Mouse (Mus musculus) adrenal gland, postnatal 0 days (tissue): ENCODE results near the gene A630089N07Rik. TPM values are rescaled to one million over a fixed set of nuclear protein-coding genes. Genes with fewer than 3 reads are reported as not detected.

Experiments used
- polyA plus RNA-seq: library from polyadenylated mRNA; unstranded; fragments of >200 nt; fragmentation: Nextera tagmentation; extraction: Ambion mirVana; gene quantifications from 2 replicates; pipeline ENCODE4 v1.2.1, GENCODE M21; 2015

Gene A630089N07Rik
- 6.9 and 8.2 TPM in 2 replicates for polyA plus RNA-seq

GRCm38 (mm10) chr16:98081889-98082818 is at the start of gene A630089N07Rik:
Gene A630089N07Rik, minus strand, starts transcription at chr16:98082450.

GRCm38 (mm10) chr16:97996616-97997382 is 85.5 kb downstream of the A630089N07Rik start, which contains the start of gene B230307C23Rik:
Gene B230307C23Rik, plus strand, starts transcription at chr16:97997315.

GRCm38 (mm10) chr16:97962151-97962948 is 119.9 kb downstream of the A630089N07Rik start, which contains the start of the genes C2cd2 and Zbtb21:
Gene C2cd2, minus strand, starts transcription at chr16:97962598.
Gene Zbtb21, minus strand, starts transcription at chr16:97962622.

Other genes with a start within 250 kb of the A630089N07Rik start
- 2.3 and 3.0 TPM in 2 replicates for gene Prdm15, start 230.6 kb downstream of the A630089N07Rik start, polyA plus RNA-seq
- gene C2cd2, start 119.9 kb downstream of the A630089N07Rik start, polyA plus RNA-seq = 11.0 and 12.2 TPM in 2 replicates
- gene Zbtb21, start 119.8 kb downstream of the A630089N07Rik start, polyA plus RNA-seq = 6.1 and 9.8 TPM in 2 replicates
- 50.3 and 56.2 TPM in 2 replicates for gene B230307C23Rik, start 85.1 kb downstream of the A630089N07Rik start, polyA plus RNA-seq